Mouse (Mus musculus): ENCODE measurements around the gene Btg1.

- TF ChIP-seq POLR2A (IDR thresholded peaks at IDR 0.05; ENCODE audit: control insufficient read depth, low read depth, low read length) = no peak
- no peak for TF ChIP-seq CTCF (IDR thresholded peaks at IDR 0.05; ENCODE audit: control insufficient read depth, insufficient read depth, insufficient replicate concordance, low read depth, low read length)
Measured at GRCm38 (mm10) chr10:96663739-96664430, 47.1 kb downstream of the Btg1 start.
